Mouse (Mus musculus): ENCODE measurements around the gene Rnf216. TPM values are rescaled to one million over a fixed set of nuclear protein-coding genes. Genes with fewer than 3 reads are reported as not detected.
A peak's percentile ranks its signal among the peaks of the same experiment; 100 is the strongest.

The Rnf216 gene
- polyA plus RNA-seq, 1 experiment from 2014 or later, result 26.6 TPM

DNA sequence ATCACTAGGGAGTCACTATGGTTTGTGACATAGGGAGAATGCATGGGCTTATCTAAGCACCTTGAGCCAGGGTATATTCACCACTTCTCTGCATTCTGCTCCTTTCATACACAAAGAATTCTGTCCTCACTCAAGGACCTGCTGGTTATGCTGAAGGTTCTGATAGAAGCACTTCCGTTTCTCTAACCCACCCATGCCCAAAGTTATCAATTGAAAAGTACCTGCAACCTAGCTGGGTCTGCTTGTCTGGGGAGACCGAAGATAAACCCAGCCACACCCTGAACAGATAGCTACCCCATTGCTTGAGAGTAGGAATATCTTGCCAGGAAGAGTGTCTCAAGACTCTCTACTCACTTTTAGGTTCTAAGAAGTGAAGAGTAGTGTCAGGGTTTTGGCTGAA is 60.1 kb downstream of the Rnf216 start:
- Histone ChIP-seq H3K4me3 (replicated peaks) (no peak overlapping the region), H3K9me3 (replicated peaks) (no peaks in the 10 kb centered on the region), H3K4me2 (no peak overlapping the region), H3K36me3 (no peaks in the 10 kb centered on the region), H3K9ac (replicated peaks) (no peak overlapping the region), H3K27me3 (replicated peaks) (no peaks in the 10 kb centered on the region), H3K4me1 (peaks cover 41% of the 10 kb centered on the region), H3K27ac (replicated peaks) (no peak overlapping the region)
- no peak for ATAC-seq (ENCODE audit: low FRiP score)
- WGBS, result 96% methylated on average over 2 of the region's 2 CpGs

DNA sequence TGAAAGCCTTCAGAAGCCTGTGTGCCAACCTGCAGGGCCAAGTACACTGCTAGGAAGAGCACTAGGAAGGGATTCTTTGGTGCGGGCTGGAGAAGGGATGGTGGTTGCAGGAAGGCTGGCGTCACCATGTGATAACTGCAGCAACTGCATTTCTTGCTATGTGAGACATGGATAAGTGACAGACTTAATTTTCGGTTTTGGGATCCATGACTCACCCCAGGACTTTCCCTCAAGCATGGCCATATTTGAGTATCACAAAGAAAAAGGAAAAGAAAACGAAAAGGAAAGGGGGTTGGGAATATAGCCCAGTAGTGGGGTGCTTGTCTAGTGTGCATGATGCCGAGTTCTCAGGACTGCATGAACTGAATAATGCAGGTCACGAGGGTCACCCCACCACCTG is 60.9 kb downstream of the Rnf216 start:
- no peak for ATAC-seq (ENCODE audit: low FRiP score)
- Histone ChIP-seq H3K27me3 (replicated peaks) (no peaks in the 10 kb centered on the region), H3K9ac (replicated peaks) (no peak overlapping the region), H3K4me1 (peaks cover 47% of the 10 kb centered on the region), H3K4me2 (no peak overlapping the region), H3K4me3 (replicated peaks) (no peak overlapping the region), H3K9me3 (replicated peaks) (no peaks in the 10 kb centered on the region), H3K27ac (replicated peaks) (no peak overlapping the region), H3K36me3 (no peaks in the 10 kb centered on the region)
- WGBS, result 88% methylated on average over 6 of the region's 6 CpGs

DNA sequence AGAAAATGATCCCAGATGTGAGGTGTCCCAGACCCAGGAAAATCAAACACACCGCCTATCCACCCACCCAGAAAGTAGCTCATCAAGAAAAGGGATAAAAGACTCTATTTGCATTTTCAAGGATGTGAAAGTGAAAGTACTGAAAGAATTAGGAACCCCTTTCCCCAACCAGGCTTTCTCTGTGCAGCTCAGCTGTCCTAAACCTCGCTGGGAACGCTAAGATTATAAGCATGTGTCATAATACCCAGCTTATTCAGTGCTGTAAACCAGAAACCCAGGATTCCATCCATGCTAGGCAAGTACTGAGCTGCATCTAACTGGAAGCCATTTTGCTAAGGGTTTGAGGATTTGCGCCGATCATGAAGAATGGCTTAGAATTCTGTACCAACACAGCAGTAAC is 62.5 kb downstream of the Rnf216 start:
- peaks cover 50% of the 10 kb centered on the region for H3K4me1 ChIP-seq

DNA sequence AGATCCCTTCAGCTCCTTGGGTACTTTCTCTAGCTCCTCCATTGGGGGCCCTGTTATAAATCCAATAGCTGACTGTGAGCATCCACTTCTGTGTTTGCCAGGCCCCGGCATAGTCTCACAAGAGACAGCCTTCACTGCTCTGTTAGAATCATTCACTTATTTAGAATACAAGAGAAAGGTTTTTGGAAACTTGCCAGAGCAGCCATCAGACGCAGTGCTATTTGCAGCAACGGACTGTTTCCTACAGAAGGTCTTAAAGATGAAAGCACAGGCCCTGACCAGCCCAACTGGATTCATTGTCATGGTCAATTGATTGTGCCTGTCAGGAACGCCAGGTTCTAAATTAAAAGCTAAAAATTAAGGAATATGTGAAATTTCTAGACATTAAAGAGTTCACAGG is 63.0 kb downstream of the Rnf216 start:
- Histone ChIP-seq H3K27me3 (replicated peaks) (no peaks in the 10 kb centered on the region), H3K9ac (replicated peaks) (no peak overlapping the region), H3K27ac (replicated peaks) (peak overlapping the region; percentile 83; the same call in 1 of the 2 replicates), H3K4me3 (replicated peaks) (no peak overlapping the region), H3K4me2 (no peak overlapping the region), H3K36me3 (0 out of 2 replicates have a peak, but pooled peaks cover 2% of the 10 kb centered on the region), H3K4me1 (peaks cover 50% of the 10 kb centered on the region), H3K9me3 (replicated peaks) (no peaks in the 10 kb centered on the region)
- no peak for ATAC-seq (ENCODE audit: low FRiP score)
- WGBS, result 25% methylated on average over 4 of the region's 4 CpGs

More for the DNA sequence above, 62.5 kb downstream of the Rnf216 start:
- WGBS, result 65% methylated on average over 5 of the region's 5 CpGs
- no peaks in the 10 kb centered on the region for H3K9me3 ChIP-seq (replicated peaks)
- H3K27me3 ChIP-seq (replicated peaks), result no peaks in the 10 kb centered on the region
- no peak overlapping the region for H3K9ac ChIP-seq (replicated peaks)
- H3K4me2 ChIP-seq, result no peak overlapping the region
- H3K27ac ChIP-seq (replicated peaks), result peak overlapping the region; percentile 83; the same call in 1 of the 2 replicates
- H3K36me3 ChIP-seq, result no peaks in the 10 kb centered on the region
- ATAC-seq (ENCODE audit: low FRiP score), result no peak
- H3K4me3 ChIP-seq (replicated peaks), result no peak overlapping the region

DNA sequence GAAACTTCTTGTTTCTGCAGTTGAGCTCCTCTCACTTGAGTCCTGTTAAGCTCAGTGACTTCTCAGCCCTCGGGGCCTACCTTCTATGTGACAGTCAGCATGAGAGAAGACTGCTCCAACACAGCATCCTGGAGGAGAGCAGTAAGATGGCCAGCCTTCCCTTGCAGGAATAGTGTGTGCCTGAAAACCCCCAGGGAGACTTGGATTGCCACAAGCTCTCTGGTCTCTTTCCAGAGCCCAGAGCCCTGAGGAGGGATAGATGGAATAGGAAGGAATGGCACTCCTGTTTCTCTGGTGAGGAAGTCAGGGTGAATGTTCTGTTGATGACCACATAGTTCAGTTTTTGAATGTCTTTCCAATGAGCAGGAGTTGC is 63.8 kb downstream of the Rnf216 start:
- no peak overlapping the region for H3K4me3 ChIP-seq (replicated peaks)
- ATAC-seq (ENCODE audit: low FRiP score), result no peak
- 84% methylated on average over 1 of the region's 1 CpGs for WGBS
- H3K4me1 ChIP-seq, result peaks cover 49% of the 10 kb centered on the region
- no peaks in the 10 kb centered on the region for H3K27me3 ChIP-seq (replicated peaks)
- H3K9ac ChIP-seq (replicated peaks), result no peak overlapping the region
- H3K9me3 ChIP-seq (replicated peaks), result no peaks in the 10 kb centered on the region
- no peak overlapping the region for H3K4me2 ChIP-seq
- H3K27ac ChIP-seq (replicated peaks), result peak overlapping the region; percentile 83
- H3K36me3 ChIP-seq, result 0 out of 2 replicates have a peak, but pooled peaks cover 4% of the 10 kb centered on the region

DNA sequence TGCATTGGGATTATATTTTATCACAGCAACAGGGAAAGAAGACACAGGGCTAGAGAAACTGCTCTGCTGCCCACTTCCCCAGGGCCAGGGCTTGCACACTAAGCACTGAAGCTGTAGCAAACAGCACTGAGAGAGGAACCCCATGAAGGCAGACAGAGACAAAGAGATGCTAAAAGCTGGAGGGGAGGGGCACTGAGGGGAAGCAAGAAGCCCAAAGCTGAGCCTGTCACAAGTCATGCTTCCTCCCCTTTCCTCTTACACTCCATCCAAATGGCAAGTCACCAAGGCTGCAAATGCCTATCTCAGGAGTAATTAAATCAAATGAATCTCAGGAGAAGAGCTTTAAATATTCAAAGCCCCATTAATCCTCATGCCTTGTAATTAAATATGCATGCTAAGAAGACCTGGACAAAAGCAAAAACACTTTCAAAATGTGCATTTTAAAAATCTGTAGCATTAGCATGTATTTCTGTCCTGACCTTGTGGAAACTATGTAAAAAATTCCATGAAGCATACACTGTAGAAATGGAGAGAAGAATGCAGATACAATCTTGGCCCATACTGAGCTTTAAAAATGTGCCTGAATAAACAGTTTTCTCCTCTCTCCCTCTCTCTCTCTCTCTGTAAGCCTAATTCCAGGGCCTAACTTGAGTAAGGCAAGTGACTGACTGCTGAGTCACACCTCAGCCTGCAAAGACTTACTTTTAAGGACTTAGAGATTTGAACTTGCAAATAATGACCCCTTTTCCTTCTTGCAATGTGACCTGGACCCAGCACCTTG is 64.4 kb downstream of the Rnf216 start:
- Histone ChIP-seq H3K4me2 (no peak overlapping the region), H3K27me3 (replicated peaks) (no peaks in the 10 kb centered on the region), H3K9me3 (replicated peaks) (no peaks in the 10 kb centered on the region), H3K4me1 (peaks cover 43% of the 10 kb centered on the region), H3K36me3 (0 out of 2 replicates have a peak, but pooled peaks cover 4% of the 10 kb centered on the region), H3K4me3 (replicated peaks) (no peak overlapping the region), H3K9ac (replicated peaks) (peak overlapping the region; percentile 24; the same call in 1 of the 2 replicates), H3K27ac (replicated peaks) (peak overlapping the region; percentile 83)
- ATAC-seq (ENCODE audit: low FRiP score), result peak; percentile 75

DNA sequence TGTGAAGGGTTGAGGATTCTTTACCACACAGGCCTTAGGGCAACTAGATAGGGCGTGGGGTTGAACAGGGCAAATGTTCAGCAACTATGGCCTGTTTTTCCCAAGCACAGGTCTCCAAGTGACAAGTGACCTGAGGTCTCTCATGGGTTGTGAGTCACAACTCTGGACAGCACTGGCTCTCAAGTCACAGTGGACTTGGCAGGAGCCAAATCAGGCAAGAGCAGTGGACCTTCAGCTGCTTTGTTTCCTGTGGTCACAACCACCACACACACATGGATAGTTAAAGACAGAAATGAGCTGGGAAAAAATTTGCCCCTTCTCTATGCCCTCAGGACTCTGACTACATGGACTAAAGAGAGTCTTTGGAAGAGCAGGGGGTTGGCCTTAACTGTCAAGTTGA is 65.2 kb downstream of the Rnf216 start:
- H3K4me2 ChIP-seq, result no peak overlapping the region
- peak overlapping the region; percentile 83 for H3K27ac ChIP-seq (replicated peaks)
- no peak for ATAC-seq (ENCODE audit: low FRiP score)
- peaks cover 43% of the 10 kb centered on the region for H3K4me1 ChIP-seq
- 0 out of 2 replicates have a peak, but pooled peaks cover 4% of the 10 kb centered on the region for H3K36me3 ChIP-seq
- no peaks in the 10 kb centered on the region for H3K27me3 ChIP-seq (replicated peaks)
- peak overlapping the region; percentile 24; the same call in 1 of the 2 replicates for H3K9ac ChIP-seq (replicated peaks)
- no peaks in the 10 kb centered on the region for H3K9me3 ChIP-seq (replicated peaks)
- H3K4me3 ChIP-seq (replicated peaks), result no peak overlapping the region
- 93% methylated on average over 1 of the region's 1 CpGs for WGBS

DNA sequence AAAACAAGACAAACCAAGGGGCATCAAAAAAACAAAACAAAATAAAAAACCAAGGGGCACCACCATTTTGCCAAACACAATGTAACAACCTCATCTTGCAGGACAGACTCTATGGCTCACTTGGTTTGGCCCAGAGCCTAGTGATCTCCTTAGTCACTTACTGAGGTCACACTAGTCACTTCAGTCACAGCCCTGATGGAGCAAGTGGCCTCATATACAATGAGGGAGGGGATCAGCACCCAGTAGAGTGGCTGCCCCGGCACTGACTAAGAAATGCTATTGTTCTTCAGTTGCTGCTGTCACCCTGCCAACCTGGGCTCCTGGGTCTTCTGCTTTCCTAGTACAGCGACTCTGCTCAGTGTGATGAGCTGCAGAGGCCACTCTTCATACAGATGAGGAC is 68.9 kb downstream of the Rnf216 start:
- 44% methylated on average over 2 of the region's 2 CpGs for WGBS
- no peak for ATAC-seq (ENCODE audit: low FRiP score)
- H3K36me3 ChIP-seq, result 0 out of 2 replicates have a peak, but pooled peaks cover 4% of the 10 kb centered on the region
- H3K27ac ChIP-seq (replicated peaks), result no peak overlapping the region
- no peaks in the 10 kb centered on the region for H3K27me3 ChIP-seq (replicated peaks)
- H3K9me3 ChIP-seq (replicated peaks), result no peaks in the 10 kb centered on the region
- no peak overlapping the region for H3K4me2 ChIP-seq
- H3K9ac ChIP-seq (replicated peaks), result no peak overlapping the region
- H3K4me3 ChIP-seq (replicated peaks), result no peak overlapping the region
- H3K4me1 ChIP-seq, result peaks cover 24% of the 10 kb centered on the region

DNA sequence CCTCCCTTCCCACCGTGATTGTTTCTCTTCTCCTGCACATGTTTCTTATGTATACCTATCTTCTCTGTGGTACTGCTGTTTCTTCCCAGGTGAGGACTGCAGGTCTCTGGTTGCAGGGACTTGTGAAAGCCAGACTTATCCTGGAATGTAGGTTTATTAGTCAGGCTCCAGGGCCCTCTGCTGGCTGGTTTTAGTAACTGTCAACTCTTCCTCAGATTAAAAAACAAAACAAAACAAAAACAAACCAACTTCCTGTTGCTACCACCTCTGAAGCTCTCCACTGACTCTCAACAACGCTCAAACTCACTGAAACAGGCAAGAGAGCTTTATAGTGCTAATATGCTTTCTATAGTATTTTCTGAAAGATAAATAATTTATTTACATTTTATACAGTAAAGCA is 69.5 kb downstream of the Rnf216 start:
- Histone ChIP-seq H3K36me3 (0 out of 2 replicates have a peak, but pooled peaks cover 4% of the 10 kb centered on the region), H3K4me3 (replicated peaks) (no peak overlapping the region), H3K4me2 (no peak overlapping the region), H3K9ac (replicated peaks) (no peak overlapping the region), H3K27ac (replicated peaks) (no peak overlapping the region), H3K27me3 (replicated peaks) (no peaks in the 10 kb centered on the region), H3K9me3 (replicated peaks) (no peaks in the 10 kb centered on the region), H3K4me1 (peaks cover 18% of the 10 kb centered on the region)
- WGBS, result 82% methylated on average over 2 of the region's 2 CpGs
- no peak for ATAC-seq (ENCODE audit: low FRiP score)

DNA sequence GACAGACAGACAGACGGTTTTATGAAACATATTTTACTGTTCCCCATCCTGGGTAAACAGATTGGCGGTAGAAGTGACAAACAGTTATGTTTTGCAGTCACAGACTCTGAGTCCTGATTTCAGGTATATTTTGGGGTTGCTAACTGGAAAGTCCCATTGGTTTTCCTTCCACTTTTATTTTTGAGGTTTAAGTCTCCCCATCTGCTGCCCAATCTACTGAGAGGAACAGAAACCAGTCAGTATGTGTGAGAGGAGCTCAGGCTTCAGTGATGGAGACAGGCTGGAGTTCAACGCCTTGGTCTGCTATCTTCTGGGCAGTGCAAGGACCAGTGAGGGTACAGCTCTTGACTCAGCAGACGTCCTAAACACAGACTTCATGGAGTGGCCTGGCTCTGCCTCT is 74.0 kb downstream of the Rnf216 start:
- Histone ChIP-seq H3K9me3 (replicated peaks) (no peaks in the 10 kb centered on the region), H3K4me2 (no peak overlapping the region), H3K36me3 (no peaks in the 10 kb centered on the region), H3K4me1 (no peaks in the 10 kb centered on the region), H3K27ac (replicated peaks) (no peak overlapping the region), H3K9ac (replicated peaks) (no peak overlapping the region), H3K27me3 (replicated peaks) (no peaks in the 10 kb centered on the region), H3K4me3 (replicated peaks) (no peak overlapping the region)
- WGBS, result 86% methylated on average over 4 of the region's 4 CpGs
- ATAC-seq (ENCODE audit: low FRiP score), result no peak

DNA sequence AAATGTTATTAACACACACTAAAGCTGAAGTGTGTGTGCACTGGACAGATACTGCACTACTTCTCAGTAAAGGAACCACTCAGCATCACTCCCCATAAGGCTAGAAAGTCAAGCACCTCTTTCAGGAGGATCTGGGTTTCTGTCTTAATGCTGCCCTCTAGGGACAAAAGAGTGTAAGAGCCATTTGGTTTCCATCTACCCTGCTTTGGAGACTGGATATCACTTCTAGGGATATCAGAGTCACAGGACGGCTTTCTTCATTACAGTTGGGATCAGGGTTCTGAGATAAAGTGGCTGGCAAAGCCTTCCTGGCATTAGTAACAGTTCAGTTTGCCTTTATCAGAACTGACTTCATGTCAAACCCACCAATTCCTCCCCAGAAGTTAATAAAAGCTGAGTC is 75.6 kb downstream of the Rnf216 start:
- no peak for ATAC-seq (ENCODE audit: low FRiP score)
- no peaks in the 10 kb centered on the region for H3K36me3 ChIP-seq
- H3K27ac ChIP-seq (replicated peaks), result no peak overlapping the region
- H3K9me3 ChIP-seq (replicated peaks), result no peaks in the 10 kb centered on the region
- no peak overlapping the region for H3K4me2 ChIP-seq
- no peak overlapping the region for H3K9ac ChIP-seq (replicated peaks)
- no peaks in the 10 kb centered on the region for H3K27me3 ChIP-seq (replicated peaks)
- no peaks in the 10 kb centered on the region for H3K4me1 ChIP-seq
- no peak overlapping the region for H3K4me3 ChIP-seq (replicated peaks)
- WGBS, result 26% methylated on average over 1 of the region's 1 CpGs

DNA sequence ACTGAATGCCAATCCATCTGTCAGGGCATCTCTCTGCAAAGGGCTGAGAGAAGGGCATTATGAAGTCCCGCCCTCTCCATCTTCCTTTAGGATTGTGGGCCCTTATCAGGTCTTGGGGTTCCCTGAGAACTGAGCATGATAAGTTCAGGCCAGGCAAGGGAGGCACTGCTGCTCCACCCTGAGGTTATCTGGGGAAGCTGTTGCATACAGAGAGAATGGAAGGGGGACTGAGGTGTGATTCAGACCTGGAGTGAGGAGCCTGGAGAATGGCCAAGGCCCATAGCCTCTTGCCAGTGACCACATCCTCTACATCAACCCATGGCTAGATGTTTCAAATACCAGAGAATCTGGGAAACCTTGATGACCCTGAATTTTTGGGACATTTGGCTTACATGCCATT is 76.7 kb downstream of the Rnf216 start:
- ATAC-seq (ENCODE audit: low FRiP score), result no peak
- Histone ChIP-seq H3K4me1 (peaks cover 9% of the 10 kb centered on the region), H3K27ac (replicated peaks) (no peak overlapping the region), H3K9ac (replicated peaks) (no peak overlapping the region), H3K27me3 (replicated peaks) (no peaks in the 10 kb centered on the region), H3K4me2 (no peak overlapping the region), H3K9me3 (replicated peaks) (no peaks in the 10 kb centered on the region), H3K4me3 (replicated peaks) (no peak overlapping the region), H3K36me3 (no peaks in the 10 kb centered on the region)
- WGBS, result 97% methylated on average over 1 of the region's 1 CpGs

All from neural tube, embryonic 15.5 days (tissue).